Comparison of ENCODE assay signal across 28 mouse cellular contexts in the genomic region with DNA sequence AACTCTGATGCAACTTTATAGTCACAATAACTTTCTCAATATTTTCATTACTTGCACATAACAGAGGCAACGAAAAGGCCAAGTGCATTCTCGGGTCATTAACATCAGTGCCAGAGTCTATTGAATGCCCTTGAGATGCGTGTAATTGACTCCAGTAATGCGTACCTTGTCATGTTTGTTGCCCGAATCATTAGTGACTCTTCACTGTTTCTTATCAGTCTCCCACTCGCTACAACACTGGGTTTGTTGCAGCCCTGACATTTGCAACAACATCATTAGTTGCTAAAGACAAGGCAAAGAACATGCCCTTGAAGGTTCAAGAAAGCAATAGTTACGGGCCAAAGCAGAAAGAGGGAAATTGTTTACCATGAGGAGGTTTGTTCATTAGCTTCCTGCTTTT.
"Had no signal": no experiment of that assay in that cellular context is flagged by ENCODE, and none has a peak within 500 bp of the region (broad histone marks: within the 10 kb centered on the region; RNA-seq: fewer than 3 reads in every experiment).

No protein-coding gene starts in this region.

- ATAC-seq: hindbrain, embryonic 16.5 days; inflammation-experienced regulatory T-cells, adult 6 months; intestine, embryonic 15.5 days; liver, embryonic 12.5 days had no signal

- DNase-seq: gastrocnemius, adult 2 months; gastrocnemius, postnatal 10 days; gastrocnemius, postnatal 25 days; heart, adult 18-20 months; heart, postnatal 10 days; heart, postnatal 4 days; kidney, adult 11 months; kidney, adult 2 months; kidney, adult 9 months; kidney, postnatal 14 days; kidney, postnatal 36 days; layer of hippocampus, adult 9-11 months; layer of hippocampus, postnatal 36 days; left cerebral cortex, postnatal 4 days had no signal

- H3K36me3 ChIP-seq: heart, embryonic 10.5 days; heart, embryonic 12.5 days; hindbrain, embryonic 10.5 days; hindbrain, embryonic 12.5 days; intestine, embryonic 15.5 days; kidney, embryonic 15.5 days; limb, embryonic 13.5 days; limb, embryonic 15.5 days; liver, embryonic 12.5 days had no signal

- H3K4me2 ChIP-seq: heart, embryonic 12.5 days; hindbrain, embryonic 12.5 days; hindbrain, embryonic 14.5 days; intestine, embryonic 15.5 days; kidney, embryonic 15.5 days; limb, embryonic 13.5 days; limb, embryonic 15.5 days; liver, embryonic 12.5 days had no signal

- H3K27me3 ChIP-seq: heart, embryonic 12.5 days; hindbrain, embryonic 12.5 days; intestine, embryonic 15.5 days; kidney, embryonic 15.5 days; limb, embryonic 13.5 days; limb, embryonic 15.5 days; liver, embryonic 12.5 days had no signal

- H3K4me1 ChIP-seq: heart, embryonic 10.5 days; heart, embryonic 12.5 days; hindbrain, embryonic 12.5 days; intestine, embryonic 15.5 days; kidney, embryonic 15.5 days; liver, embryonic 12.5 days had no signal

- H3K9me3 ChIP-seq: heart, embryonic 10.5 days; heart, embryonic 12.5 days; hindbrain, embryonic 10.5 days; hindbrain, embryonic 12.5 days; intestine, embryonic 15.5 days; kidney, embryonic 15.5 days; limb, embryonic 13.5 days; limb, embryonic 15.5 days; liver, embryonic 12.5 days had no signal

- H3K9ac ChIP-seq: heart, embryonic 12.5 days; hindbrain, embryonic 12.5 days; hindbrain, embryonic 14.5 days; intestine, embryonic 15.5 days; kidney, embryonic 15.5 days; limb, embryonic 13.5 days; limb, embryonic 15.5 days; liver, embryonic 12.5 days; liver, embryonic 14.5 days had no signal

- H3K27ac ChIP-seq: gastrocnemius, adult 2 months; heart, embryonic 10.5 days; hindbrain, embryonic 10.5 days; hindbrain, embryonic 12.5 days; hindbrain, embryonic 14.5 days; intestine, embryonic 15.5 days; kidney, embryonic 15.5 days; kidney, postnatal 0 days; limb, embryonic 13.5 days; limb, embryonic 15.5 days; liver, embryonic 12.5 days; liver, embryonic 14.5 days had no signal

- H3K4me3 ChIP-seq: gastrocnemius, adult 2 months; heart, embryonic 10.5 days; heart, embryonic 12.5 days; hindbrain, embryonic 10.5 days; hindbrain, embryonic 12.5 days; intestine, embryonic 15.5 days; kidney, embryonic 15.5 days; limb, embryonic 13.5 days; limb, embryonic 15.5 days; liver, embryonic 12.5 days had no signal
